Mouse (Mus musculus): Measurements from ENCODE around the gene Ppard.
A peak's percentile ranks its signal among the peaks of the same experiment; 100 is the strongest.

Ppard gene

GRCm38 (mm10) chr17:28287980-28288379 lies 55.5 kb downstream of the Ppard start:
- DNase-seq = no peak

- no peak for DNase-seq
Observed at GRCm38 (mm10) chr17:28290262-28290661, 57.8 kb downstream of the Ppard start.

DNA sequence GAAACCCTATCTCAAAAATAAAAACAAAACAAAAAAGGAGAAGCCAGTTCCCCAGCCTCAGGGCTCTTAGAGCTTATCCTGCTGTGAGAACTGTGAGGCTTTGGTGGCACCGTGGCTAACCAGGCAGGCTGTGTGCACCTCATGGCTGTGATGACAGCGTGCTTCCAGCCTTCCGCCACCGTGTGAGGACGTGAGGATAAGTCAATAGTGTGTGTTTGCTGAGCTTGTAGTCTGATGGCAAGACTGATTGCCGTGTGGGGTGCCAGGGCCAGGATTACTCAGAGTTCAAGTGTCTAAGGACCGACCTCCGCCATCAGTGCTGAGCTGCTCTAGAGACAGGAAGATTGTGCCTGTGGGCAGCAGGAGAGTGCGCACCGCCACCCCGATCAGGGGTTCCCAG lies 58.2 kb downstream of the Ppard start:
- DNase-seq = no peak

DNA sequence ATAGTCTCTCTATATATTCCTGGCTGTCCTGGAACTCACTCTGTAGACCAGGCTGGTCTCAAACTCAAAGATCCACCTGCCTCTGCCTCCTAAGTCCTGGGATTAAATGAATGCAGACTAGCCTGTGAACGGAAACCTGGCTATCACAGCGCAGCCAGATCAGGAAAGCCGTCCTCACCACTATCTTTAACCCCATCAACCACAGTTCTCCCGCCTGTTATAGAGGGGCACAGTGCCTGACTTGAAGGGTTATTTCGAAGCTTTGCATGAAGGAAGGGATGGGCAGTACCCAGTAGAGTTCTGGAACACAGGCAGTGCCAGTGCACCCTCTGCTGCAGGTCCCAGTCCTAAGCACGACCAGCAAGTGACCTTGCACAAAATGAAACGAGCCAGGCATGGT lies 58.8 kb downstream of the Ppard start:
- no peak for DNase-seq

DNA sequence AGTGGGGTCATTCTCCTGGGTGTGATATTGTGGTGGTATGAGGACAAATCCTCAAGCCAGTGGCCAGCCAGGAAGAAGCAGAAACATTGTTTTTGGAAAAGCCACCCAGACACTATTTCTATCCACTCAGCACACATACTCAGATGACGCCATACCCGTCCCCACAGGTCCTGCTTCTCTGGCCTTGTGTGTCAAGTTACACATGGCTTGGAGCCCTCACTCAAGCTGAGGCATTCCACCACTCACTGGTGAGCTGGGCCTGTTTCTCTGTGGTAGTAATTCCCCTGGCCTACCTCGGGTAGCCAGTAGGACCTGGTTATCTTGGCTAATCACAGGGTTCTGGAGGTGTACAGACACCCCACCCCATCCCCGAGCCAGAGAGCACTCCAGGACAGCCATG lies 61.2 kb downstream of the Ppard start:
- no peak for DNase-seq

GRCm38 (mm10) chr17:28294449-28295333 lies 62.2 kb downstream of the Ppard start:
- no peak for DNase-seq

- no peak for DNase-seq
Observed at GRCm38 (mm10) chr17:28298888-28299287, 66.4 kb downstream of the Ppard start.

GRCm38 (mm10) chr17:28299669-28300320 lies 67.3 kb downstream of the Ppard start:
- no peak for DNase-seq

- DNase-seq = no peak
Observed at GRCm38 (mm10) chr17:28300323-28300722, 67.8 kb downstream of the Ppard start.

DNA sequence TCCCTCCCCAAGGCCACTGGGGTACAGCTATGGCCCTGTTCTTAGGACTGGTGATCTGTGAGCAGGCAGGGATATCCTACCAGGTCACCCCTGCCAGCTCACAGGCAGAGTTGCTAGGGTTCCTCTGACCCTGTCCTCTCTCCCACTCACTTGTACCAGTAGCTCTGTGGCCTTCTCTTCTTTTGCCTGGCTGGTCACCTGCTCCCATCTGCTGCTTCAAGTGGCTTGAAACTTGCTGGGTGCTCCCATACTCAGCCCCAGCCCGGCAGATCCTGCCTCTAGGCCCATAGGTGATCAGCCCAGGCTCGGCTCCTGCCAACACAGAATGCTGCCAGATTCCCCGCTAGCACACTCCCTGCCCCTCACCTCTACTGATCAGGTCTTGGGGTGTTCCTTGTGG lies 68.3 kb downstream of the Ppard start:
- DNase-seq = no peak

DNA sequence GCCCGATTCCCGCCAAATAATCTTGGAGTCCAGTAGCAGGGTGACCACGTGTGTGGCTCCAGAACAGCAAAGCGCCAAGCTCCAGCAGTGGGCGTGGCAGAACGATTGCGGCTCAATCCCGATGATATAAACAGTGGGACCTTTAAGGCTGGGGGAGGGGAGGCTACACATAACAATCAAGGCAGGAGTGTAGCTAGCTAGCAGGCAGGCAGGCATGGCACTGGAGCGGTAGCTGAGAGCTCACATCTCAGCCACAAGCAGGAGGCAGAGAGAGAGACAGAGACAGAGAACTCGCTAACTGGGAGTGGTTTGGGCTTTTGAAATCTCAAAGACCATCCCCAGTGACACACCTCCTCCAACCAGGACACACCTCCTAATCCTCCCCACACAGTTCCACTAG lies 72.7 kb downstream of the Ppard start:
- DNase-seq = no peak

DNA sequence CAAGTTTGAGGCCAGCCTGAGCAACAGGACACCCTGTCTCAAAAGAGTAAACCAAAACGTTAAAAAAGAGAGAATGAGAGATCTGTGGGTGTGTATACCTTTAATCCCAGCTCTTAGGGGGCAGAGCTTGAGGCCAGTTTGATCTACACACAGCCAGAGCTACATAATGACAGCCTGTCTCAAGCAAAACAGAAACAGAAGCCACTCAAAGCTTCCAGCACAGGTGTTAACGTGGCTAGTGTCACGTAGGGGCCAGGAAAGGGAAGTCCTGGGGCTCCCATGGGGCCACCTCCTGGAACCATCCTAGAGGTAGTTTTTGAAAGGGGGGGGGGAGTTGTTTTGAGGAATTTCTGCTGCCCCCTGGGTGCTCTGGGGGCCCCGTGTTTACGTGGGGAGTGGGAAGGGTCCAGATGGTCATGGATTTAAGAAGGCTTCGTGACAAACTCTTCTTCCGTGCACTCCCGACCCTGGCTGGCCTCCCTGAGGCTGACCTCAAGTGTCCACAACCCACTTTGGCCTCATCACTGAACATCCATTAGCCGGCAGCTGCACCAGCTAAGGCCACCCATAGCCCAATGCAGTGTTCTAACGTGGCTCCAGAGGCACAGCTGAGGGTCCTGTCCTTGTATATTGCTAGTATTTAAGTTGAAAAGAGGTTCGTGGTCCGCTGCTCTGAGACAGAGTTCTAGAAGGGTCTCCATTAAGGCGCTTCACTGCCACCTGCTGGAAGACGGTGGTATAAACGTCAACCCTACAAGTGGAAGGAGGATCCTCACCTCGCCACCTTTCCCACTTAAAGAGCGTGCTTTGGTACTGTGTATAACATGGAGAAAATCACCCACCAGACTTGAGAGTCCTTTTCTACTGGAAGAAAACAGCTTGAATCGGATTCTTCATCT lies 76.0 kb downstream of the Ppard start:
- peak; percentile 91 for DNase-seq

- DNase-seq = no peak
Observed at GRCm38 (mm10) chr17:28310831-28311230, 78.3 kb downstream of the Ppard start.

DNA sequence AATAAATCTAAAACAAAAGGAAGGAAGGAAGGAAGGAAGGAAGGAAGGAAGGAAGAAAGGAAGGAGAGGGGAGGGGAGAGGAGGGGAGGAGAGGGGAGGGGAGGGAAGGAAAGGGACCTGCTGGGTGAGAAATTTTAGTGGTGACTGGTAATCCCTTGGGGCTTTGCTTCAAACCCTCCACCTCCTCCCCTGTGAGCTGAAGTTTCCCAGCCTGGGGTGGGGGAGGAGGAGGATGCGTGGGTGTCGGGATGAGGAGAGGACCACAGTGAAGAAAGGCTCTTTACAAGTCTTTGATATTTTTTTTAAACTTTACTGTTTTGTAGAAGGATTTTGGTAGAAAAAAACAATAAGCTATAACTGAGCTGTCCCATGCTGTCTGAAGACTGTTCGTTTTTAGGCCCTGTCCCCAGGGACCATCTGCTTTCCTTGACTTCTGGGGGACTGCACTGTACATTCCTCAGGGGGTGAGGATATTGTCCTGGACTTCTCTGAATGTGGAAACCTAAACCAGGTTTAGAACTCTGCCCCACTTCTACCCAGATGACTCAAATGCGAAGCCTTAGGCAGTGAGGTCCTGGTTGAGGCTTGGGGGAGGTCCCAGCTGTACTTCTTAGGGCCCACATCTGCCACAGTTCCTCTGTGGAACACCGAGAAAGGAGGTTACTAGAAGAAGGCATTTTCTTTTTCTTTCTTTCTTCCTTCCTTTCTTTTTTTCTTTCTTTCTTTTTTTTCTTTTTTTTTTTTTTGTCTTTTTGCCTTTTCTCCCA lies 79.0 kb downstream of the Ppard start:
- DNase-seq = no peak

DNA sequence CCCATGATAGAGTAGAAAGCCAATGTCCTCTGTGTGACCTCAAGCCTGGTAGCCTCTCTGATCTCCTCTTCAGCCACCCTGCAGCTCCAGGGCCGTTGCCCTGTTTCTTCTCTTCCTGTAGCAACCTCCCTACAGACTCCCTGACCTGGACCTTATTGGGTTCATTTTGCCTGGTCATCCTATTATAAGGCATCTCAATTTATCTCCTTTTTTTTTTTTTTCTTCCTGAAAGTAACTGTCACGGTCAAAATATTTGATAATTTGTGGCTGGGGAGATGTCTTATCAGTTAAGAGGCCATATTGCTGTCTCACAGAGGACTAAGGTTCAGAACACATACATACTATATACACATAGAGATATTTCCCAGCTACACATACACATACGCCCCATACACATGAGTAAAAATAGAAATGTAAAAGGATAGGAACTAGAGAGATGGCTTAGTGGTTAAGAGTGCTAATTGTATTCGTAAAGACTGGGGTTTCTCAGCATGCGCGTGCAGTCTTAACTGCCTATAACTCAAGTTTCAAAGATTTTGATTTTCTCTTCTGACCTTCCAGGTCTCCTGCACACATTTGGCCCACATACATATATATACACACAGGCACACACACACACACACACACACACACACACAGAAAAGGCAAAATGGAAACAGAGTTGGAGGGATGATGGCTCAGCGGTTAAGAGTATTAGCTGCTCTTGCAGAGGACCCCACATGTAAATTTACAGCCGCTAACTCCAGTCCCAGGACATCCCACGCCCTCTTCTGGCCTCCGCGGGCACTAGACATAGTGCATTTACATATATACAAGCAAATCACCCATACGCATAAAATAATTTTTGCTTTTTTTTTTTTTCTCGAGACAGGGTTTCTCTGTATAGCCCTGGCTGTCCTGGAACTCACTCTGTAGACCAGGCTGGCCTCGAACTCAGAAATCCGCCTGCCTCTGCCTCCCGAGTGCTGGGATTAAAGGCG lies 80.0 kb downstream of the Ppard start:
- DNase-seq = peak; percentile 65

- DNase-seq = peak; percentile 100
Observed at GRCm38 (mm10) chr17:28313212-28313879, 80.8 kb downstream of the Ppard start, which contains the start of gene Fance. Gene Fance, plus strand, starts transcription at chr17:28313519.

DNA sequence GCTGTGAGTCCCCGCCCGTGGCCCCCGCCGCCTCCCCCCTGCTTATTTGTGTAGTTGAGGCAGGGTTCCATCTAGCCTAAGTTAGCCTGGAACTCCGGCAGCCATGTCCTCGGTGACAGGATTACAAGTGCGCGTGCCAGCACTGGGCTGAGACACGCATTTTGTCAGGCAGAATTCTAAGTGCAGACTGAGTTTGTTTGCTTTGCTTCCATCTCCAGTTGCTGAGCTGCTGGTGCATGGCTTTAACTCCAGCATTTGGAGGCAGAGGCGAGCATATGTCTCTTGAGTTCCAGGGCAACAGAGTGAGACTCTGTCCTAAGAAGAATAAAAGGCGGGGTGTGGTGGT lies 81.4 kb downstream of the Ppard start:
- DNase-seq = no peak

DNA sequence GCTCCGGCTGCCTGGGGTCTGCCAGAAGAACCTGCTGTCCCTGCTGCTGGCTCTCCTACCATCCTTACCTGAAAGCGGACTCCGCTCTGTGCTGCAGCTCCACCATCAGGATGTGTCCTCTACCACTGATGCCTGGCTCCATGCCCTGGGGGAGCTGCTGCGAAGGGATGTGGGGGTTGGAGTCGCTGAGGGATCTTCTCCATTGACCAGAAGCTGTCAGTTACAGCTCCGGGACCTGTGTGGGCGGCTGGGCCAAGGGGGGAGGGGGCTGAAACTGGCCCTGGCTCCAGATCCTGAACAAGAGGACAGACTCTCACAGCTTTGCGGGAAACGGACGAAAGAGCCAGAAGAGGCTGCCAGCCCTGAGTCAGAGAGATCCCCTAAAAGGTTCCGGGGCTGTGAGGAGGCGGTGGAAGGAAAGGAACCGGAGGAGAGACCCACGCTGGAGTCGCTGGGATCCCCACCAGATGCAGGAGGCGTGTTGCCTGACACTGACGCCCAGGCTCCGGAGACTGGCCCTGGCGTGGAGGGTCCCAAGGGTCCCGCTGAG lies 83.2 kb downstream of the Ppard start:
- DNase-seq = no peak

- DNase-seq = no peak
Observed at GRCm38 (mm10) chr17:28316476-28316875, 84.0 kb downstream of the Ppard start.

- peak; percentile 36 for DNase-seq
Observed at GRCm38 (mm10) chr17:28317091-28317490, 84.6 kb downstream of the Ppard start.

Data from liver (tissue).